Mouse (Mus musculus) neural tube, embryonic 14.5 days (tissue): ENCODE data around the gene Mbd3. TPM values are rescaled to one million over a fixed set of nuclear protein-coding genes. Genes with fewer than 3 reads are reported as not detected.

Experiments
- ATAC-seq: fragments of 200-750 bp; cut with Nextera tagmentation; 2 replicates; pipeline ENCODE4 v1.8.0; 2017; ENCODE audit warnings: low read depth, mild to moderate bottlenecking, moderate TSS enrichment, moderate library complexity
- H3K27ac ChIP-seq: fragments of 300-500 bp; sonication (generic); 2 replicates; pipeline ENCODE4 v1.5.1; 2014; ENCODE audit warnings: low read depth, mild to moderate bottlenecking, control low read depth, low read length, moderate library complexity, mixed read lengths
- H3K27me3 ChIP-seq: fragments of 300-500 bp; sonication (generic); 2 replicates; pipeline ENCODE4 v1.6.1; 2014; ENCODE audit warnings: low read length; ENCODE audit not compliant: control insufficient read depth, insufficient read depth
- H3K36me3 ChIP-seq: fragments of 300-500 bp; sonication (generic); 2 replicates; pipeline ENCODE4 v1.6.1; 2014; ENCODE audit warnings: low read length, mixed read lengths; ENCODE audit not compliant: control insufficient read depth, insufficient read depth
- H3K4me1 ChIP-seq: fragments of 300-500 bp; sonication (generic); 2 replicates; pipeline ENCODE4 v1.6.1; 2014; ENCODE audit warnings: low read length; ENCODE audit not compliant: control insufficient read depth, insufficient read depth
- H3K4me2 ChIP-seq: fragments of 300-500 bp; sonication (generic); 2 replicates; pipeline ENCODE4 v1.6.1; 2014; ENCODE audit warnings: mild to moderate bottlenecking, low read depth, low read length, control low read depth
- H3K4me3 ChIP-seq: fragments of 300-500 bp; sonication (generic); 2 replicates; pipeline ENCODE4 v1.5.1; 2014; ENCODE audit warnings: low read depth, low read length, control low read depth, mixed read lengths
- H3K9ac ChIP-seq: fragments of 300-500 bp; sonication (generic); replicated peaks from 2 replicates; pipeline ENCODE4 v1.6.1; 2014; ENCODE audit warnings: low read depth, mild to moderate bottlenecking, control low read depth, low read length, mixed read lengths
- H3K9me3 ChIP-seq: fragments of 300-500 bp; sonication (generic); 2 replicates; pipeline ENCODE4 v1.6.1; 2016; ENCODE audit warnings: low read length; ENCODE audit not compliant: control insufficient read depth
- WGBS: fragments of 180-500 bp; shearing (Covaris S2); extraction: QIAGEN DNeasy Blood & Tissue Kit; methylation state at CpG from one replicate; pipeline ENCODE4 v1.1.7; 2014; 5-methylcytosine and 5-hydroxymethylcytosine counted together
- polyA plus RNA-seq: library from polyadenylated mRNA; unstranded; fragments of >200 nt; fragmentation: Nextera tagmentation; extraction: Ambion mirVana; gene quantifications from 2 replicates; pipeline ENCODE4 v1.2.1, GENCODE M21; 2014

The Mbd3 gene
- polyA plus RNA-seq, 1 experiment from 2014 or later: 162 TPM

GRCm38 (mm10) chr10:80419419-80419818, 20.1 kb upstream of the Mbd3 start:
- Histone ChIP-seq H3K9ac (no peak overlapping the region), H3K4me1 (peaks cover 7% of the 10 kb centered on the region; the same call in 1 of the 2 replicates), H3K9me3 (no peaks in the 10 kb centered on the region), H3K36me3 (peaks cover 58% of the 10 kb centered on the region), H3K27ac (no peak overlapping the region; the same call in 1 of the 2 replicates), H3K27me3 (no peaks in the 10 kb centered on the region), H3K4me3 (no peak overlapping the region), H3K4me2 (no peak overlapping the region)
- WGBS: 50% methylated on average over 8 of the region's 8 CpGs
- no peak for ATAC-seq

- no peak for ATAC-seq
- no peaks in the 10 kb centered on the region for H3K27me3 ChIP-seq
These were observed 19.0 kb upstream of the Mbd3 start for GRCm38 (mm10) chr10:80418311-80418710.

GRCm38 (mm10) chr10:80417841-80418240, 18.5 kb upstream of the Mbd3 start:
- no peak overlapping the region for H3K27ac ChIP-seq
- no peak overlapping the region for H3K4me3 ChIP-seq
- H3K9me3 ChIP-seq: no peaks in the 10 kb centered on the region
- no peak overlapping the region for H3K4me2 ChIP-seq
- H3K36me3 ChIP-seq: peaks cover 67% of the 10 kb centered on the region
- no peak for ATAC-seq
- no peaks in the 10 kb centered on the region for H3K27me3 ChIP-seq
- H3K4me1 ChIP-seq: peaks cover 7% of the 10 kb centered on the region; the same call in 1 of the 2 replicates
- no peak overlapping the region for H3K9ac ChIP-seq
- WGBS: 74% methylated on average over 1 of the region's 1 CpGs

More at GRCm38 (mm10) chr10:80418311-80418710, 19.0 kb upstream of the Mbd3 start:
- peaks cover 7% of the 10 kb centered on the region; the same call in 1 of the 2 replicates for H3K4me1 ChIP-seq
- no peak overlapping the region for H3K4me3 ChIP-seq
- H3K36me3 ChIP-seq: peaks cover 62% of the 10 kb centered on the region
- H3K4me2 ChIP-seq: no peak overlapping the region
- no peak overlapping the region for H3K27ac ChIP-seq
- no peak overlapping the region for H3K9ac ChIP-seq
- no peaks in the 10 kb centered on the region for H3K9me3 ChIP-seq
- 43% methylated on average over 3 of the region's 3 CpGs for WGBS

GRCm38 (mm10) chr10:80417371-80417770, 18.0 kb upstream of the Mbd3 start:
- 87% methylated on average over 10 of the region's 10 CpGs for WGBS
- peaks cover 7% of the 10 kb centered on the region; the same call in 1 of the 2 replicates for H3K4me1 ChIP-seq
- no peaks in the 10 kb centered on the region for H3K9me3 ChIP-seq
- peaks cover 72% of the 10 kb centered on the region for H3K36me3 ChIP-seq
- ATAC-seq: no peak
- H3K27ac ChIP-seq: no peak overlapping the region
- no peak overlapping the region for H3K4me2 ChIP-seq
- no peak overlapping the region for H3K9ac ChIP-seq
- no peaks in the 10 kb centered on the region for H3K27me3 ChIP-seq
- no peak overlapping the region for H3K4me3 ChIP-seq

GRCm38 (mm10) chr10:80415566-80415965, 16.2 kb upstream of the Mbd3 start:
- Histone ChIP-seq H3K27me3 (no peaks in the 10 kb centered on the region), H3K4me1 (no peaks in the 10 kb centered on the region; the same call in 1 of the 2 replicates), H3K9me3 (no peaks in the 10 kb centered on the region), H3K4me2 (no peak overlapping the region), H3K4me3 (no peak overlapping the region), H3K27ac (no peak overlapping the region), H3K36me3 (peaks cover 78% of the 10 kb centered on the region), H3K9ac (no peak overlapping the region)
- 95% methylated on average over 7 of the region's 7 CpGs for whole genome bisulfite sequencing
- no peak for ATAC-seq

GRCm38 (mm10) chr10:80412656-80413541, 13.5 kb upstream of the Mbd3 start:
- whole genome bisulfite sequencing: 83% methylated on average over 44 of the region's 44 CpGs
- Histone ChIP-seq H3K36me3 (peaks cover 74% of the 10 kb centered on the region), H3K4me3 (no peak overlapping the region), H3K9me3 (no peaks in the 10 kb centered on the region), H3K9ac (no peak overlapping the region), H3K4me1 (no peaks in the 10 kb centered on the region), H3K27me3 (no peaks in the 10 kb centered on the region), H3K27ac (no peak overlapping the region), H3K4me2 (no peak overlapping the region)
- no peak for ATAC-seq

GRCm38 (mm10) chr10:80407924-80408323, 8.6 kb upstream of the Mbd3 start:
- no peaks in the 10 kb centered on the region for H3K9me3 ChIP-seq
- ATAC-seq: no peak
- peaks cover 16% of the 10 kb centered on the region for H3K4me1 ChIP-seq
- H3K36me3 ChIP-seq: peaks cover 41% of the 10 kb centered on the region
- 52% methylated on average over 4 of the region's 4 CpGs for WGBS
- no peak overlapping the region for H3K4me3 ChIP-seq
- H3K27me3 ChIP-seq: no peaks in the 10 kb centered on the region; the same call in 1 of the 2 replicates
- H3K9ac ChIP-seq: no peak overlapping the region; the same call in 1 of the 2 replicates
- H3K27ac ChIP-seq: no peak overlapping the region
- H3K4me2 ChIP-seq: no peak overlapping the region

GRCm38 (mm10) chr10:80406684-80407501, 7.5 kb upstream of the Mbd3 start, which contains the start of gene Uqcr11:
Gene Uqcr11, minus strand, starts transcription at chr10:80406830.
- Histone ChIP-seq H3K4me2 (peak within 1 kb of the TSS; percentile 55), H3K9ac (peak within 1 kb of the TSS; percentile 82), H3K4me1 (peaks cover 16% of the 10 kb centered on the region), H3K27ac (peak within 1 kb of the TSS; percentile 80), H3K9me3 (no peaks in the 10 kb centered on the region), H3K4me3 (peak within 1 kb of the TSS; percentile 77), H3K36me3 (peaks cover 40% of the 10 kb centered on the region), H3K27me3 (no peaks in the 10 kb centered on the region; the same call in 1 of the 2 replicates)
- peak; percentile 79 for ATAC-seq
- WGBS: 2% methylated on average over 27 of the region's 27 CpGs
